Mouse (Mus musculus) layer of hippocampus, postnatal 36 days (tissue): Measurements from ENCODE around the gene Pard3. TPM values are rescaled to one million over a fixed set of nuclear protein-coding genes. Genes with fewer than 3 reads are reported as not detected.
A peak's percentile ranks its signal among the peaks of the same experiment; 100 is the strongest.

Experiments used
- DNase-seq, 2 experiments: peaks; one replicate each; pipeline ENCODE4 v3.0.0; 2022
- total RNA-seq, 2 experiments: library from RNA; stranded (reverse); gene quantifications; 2 replicates each; pipeline ENCODE4 v1.2.3; 2021

Gene Pard3
- total RNA-seq, 2 experiments from 2014 or later, result 19.7 to 32.0 TPM

GRCm38 (mm10) chr8:127088372-127088771, 24.7 kb downstream of the Pard3 start:
- DNase-seq, result no peak

- DNase-seq, result no peak
Measured at GRCm38 (mm10) chr8:127089021-127089420, 25.3 kb downstream of the Pard3 start.

- no peak for DNase-seq
Measured at GRCm38 (mm10) chr8:127090435-127090834, 26.7 kb downstream of the Pard3 start.

- DNase-seq, result no peak
Measured at GRCm38 (mm10) chr8:127091936-127092335, 28.2 kb downstream of the Pard3 start.

- DNase-seq, result no peak
Measured at GRCm38 (mm10) chr8:127092383-127093112, 28.9 kb downstream of the Pard3 start.

GRCm38 (mm10) chr8:127093113-127093426, 29.4 kb downstream of the Pard3 start:
- DNase-seq, result no peak

GRCm38 (mm10) chr8:127095763-127096162, 32.1 kb downstream of the Pard3 start:
- no peak for DNase-seq

- no peak for DNase-seq
Measured at GRCm38 (mm10) chr8:127099439-127100090, 35.9 kb downstream of the Pard3 start.

GRCm38 (mm10) chr8:127103256-127103655, 39.6 kb downstream of the Pard3 start:
- DNase-seq, result no peak

GRCm38 (mm10) chr8:127104616-127105015, 40.9 kb downstream of the Pard3 start:
- no peak for DNase-seq

- DNase-seq, result peak; percentile 62 to 75
Measured at GRCm38 (mm10) chr8:127107928-127108327, 44.2 kb downstream of the Pard3 start.

GRCm38 (mm10) chr8:127113209-127113608, 49.5 kb downstream of the Pard3 start:
- no peak for DNase-seq

GRCm38 (mm10) chr8:127115837-127116236, 52.1 kb downstream of the Pard3 start:
- DNase-seq, result no peak

GRCm38 (mm10) chr8:127118373-127118861, 54.7 kb downstream of the Pard3 start:
- DNase-seq, result peak; percentile 56 to 63

GRCm38 (mm10) chr8:127123391-127123790, 59.7 kb downstream of the Pard3 start:
- no peak for DNase-seq

- no peak for DNase-seq
Measured at GRCm38 (mm10) chr8:127124795-127125194, 61.1 kb downstream of the Pard3 start.

- DNase-seq, result no peak
Measured at GRCm38 (mm10) chr8:127125686-127126683, 62.3 kb downstream of the Pard3 start.

GRCm38 (mm10) chr8:127128781-127129396, 65.2 kb downstream of the Pard3 start:
- peak in 1 of 2 experiments; percentile 21 for DNase-seq

GRCm38 (mm10) chr8:127134327-127134726, 70.6 kb downstream of the Pard3 start:
- no peak for DNase-seq

- no peak for DNase-seq
Measured at GRCm38 (mm10) chr8:127136201-127136600, 72.5 kb downstream of the Pard3 start.

- no peak for DNase-seq
Measured at GRCm38 (mm10) chr8:127136781-127137180, 73.1 kb downstream of the Pard3 start.

- peak; percentile 67 for DNase-seq
Measured at GRCm38 (mm10) chr8:127139154-127139553, 75.5 kb downstream of the Pard3 start.
